Mouse (Mus musculus) c-Kit-positive CD71-positive TER-119-positive erythroid progenitor cells, embryonic 14.5 days (primary cell): ENCODE results near the gene Zfp385b.

Source experiments
- DNase-seq: peaks from one replicate; pipeline ENCODE4 v3.0.0-alpha.2; 2013; ENCODE audit warnings: low spot score

Zfp385b gene

GRCm38 (mm10) chr2:77819539-77819938 lies at the start of gene Zfp385b:
Zfp385b (minus strand) TSS chr2:77819639.
- no peak for DNase-seq

GRCm38 (mm10) chr2:77863934-77864333 lies 44.5 kb upstream of the Zfp385b start:
- DNase-seq: no peak

GRCm38 (mm10) chr2:77863522-77863921 lies 44.1 kb upstream of the Zfp385b start:
- no peak for DNase-seq

- DNase-seq: no peak
These were observed 22.0 kb upstream of the Zfp385b start for GRCm38 (mm10) chr2:77841464-77841863.

GRCm38 (mm10) chr2:77839587-77839986 lies 20.1 kb upstream of the Zfp385b start:
- DNase-seq: no peak

- DNase-seq: no peak
These were observed 19.2 kb upstream of the Zfp385b start for GRCm38 (mm10) chr2:77838688-77839087.

GRCm38 (mm10) chr2:77835781-77836180 lies 16.3 kb upstream of the Zfp385b start:
- DNase-seq: no peak

GRCm38 (mm10) chr2:77826133-77826828 lies 6.8 kb upstream of the Zfp385b start:
- no peak for DNase-seq

- no peak for DNase-seq
These were observed 3.6 kb upstream of the Zfp385b start for GRCm38 (mm10) chr2:77823026-77823425.

- no peak for DNase-seq
These were observed 2.0 kb downstream of the Zfp385b start for GRCm38 (mm10) chr2:77817357-77817894.

- DNase-seq: no peak
These were observed 2.8 kb downstream of the Zfp385b start for GRCm38 (mm10) chr2:77816413-77817314.

- no peak for DNase-seq
These were observed 3.5 kb downstream of the Zfp385b start for GRCm38 (mm10) chr2:77815775-77816412.

- DNase-seq: no peak
These were observed 4.5 kb downstream of the Zfp385b start for GRCm38 (mm10) chr2:77814896-77815295.

GRCm38 (mm10) chr2:77813029-77813428 lies 6.4 kb downstream of the Zfp385b start:
- no peak for DNase-seq

- DNase-seq: no peak
These were observed 8.7 kb downstream of the Zfp385b start for GRCm38 (mm10) chr2:77810748-77811147.

- DNase-seq: no peak
These were observed 14.7 kb downstream of the Zfp385b start for GRCm38 (mm10) chr2:77804781-77805180.

GRCm38 (mm10) chr2:77802291-77802690 lies 17.1 kb downstream of the Zfp385b start:
- DNase-seq: no peak

- no peak for DNase-seq
These were observed 18.0 kb downstream of the Zfp385b start for GRCm38 (mm10) chr2:77801430-77801829.

GRCm38 (mm10) chr2:77801009-77801408 lies 18.4 kb downstream of the Zfp385b start:
- no peak for DNase-seq

GRCm38 (mm10) chr2:77797233-77797632 lies 22.2 kb downstream of the Zfp385b start:
- no peak for DNase-seq

- no peak for DNase-seq
These were observed 23.4 kb downstream of the Zfp385b start for GRCm38 (mm10) chr2:77795859-77796552.

- no peak for DNase-seq
These were observed 28.6 kb downstream of the Zfp385b start for GRCm38 (mm10) chr2:77790846-77791245.
